Mouse (Mus musculus) cortical plate, adult 2 months (tissue): ENCODE measurements around the gene Traf5. TPM values are rescaled to one million over a fixed set of nuclear protein-coding genes. Genes with fewer than 3 reads are reported as not detected.

Experiments used
- H3K27ac ChIP-seq: fragments of 200-500 bp; 2 replicates; pipeline ENCODE4 v1.5.1; 2012; ENCODE audit warnings: low read length, control low read depth, inconsistent platforms; ENCODE audit not compliant: insufficient read depth
- H3K4me1 ChIP-seq: fragments of 200-500 bp; 2 replicates; pipeline ENCODE4 v1.6.1; 2011; ENCODE audit warnings: low read length; ENCODE audit not compliant: control insufficient read depth, insufficient read depth
- H3K4me3 ChIP-seq: fragments of 200-500 bp; 2 replicates; pipeline ENCODE4 v1.5.1; 2011; ENCODE audit warnings: mild to moderate bottlenecking, low read length, control low read depth; ENCODE audit not compliant: insufficient read depth
- CTCF ChIP-seq: fragments of 200-500 bp; IDR thresholded peaks from 2 replicates; pipeline ENCODE4 v1.5.1; 2011; ENCODE audit warnings: mild to moderate bottlenecking, control low read depth, low read length; ENCODE audit not compliant: insufficient read depth; ENCODE audit errors: extremely low read depth
- POLR2A ChIP-seq: fragments of 200-500 bp; IDR thresholded peaks from 2 replicates; pipeline ENCODE4 v1.6.1; 2011; ENCODE audit warnings: mild to moderate bottlenecking, low read length, control low read depth; ENCODE audit not compliant: insufficient read depth; ENCODE audit errors: extremely low read depth
- polyA plus RNA-seq: library from polyadenylated mRNA; depleted of rRNA; stranded (reverse); fragments of >200 nt; gene quantifications from 2 replicates; pipeline ENCODE4 v1.2.3, GENCODE M21; 2012; rRNA removed

Gene Traf5
- polyA plus RNA-seq, 1 experiment = 9.5 TPM

- TF ChIP-seq POLR2A = no peak
- no peak for TF ChIP-seq CTCF
- Histone ChIP-seq H3K27ac (no peak overlapping the region), H3K4me3 (no peak overlapping the region), H3K4me1 (no peaks in the 10 kb centered on the region; the same call in 1 of the 2 replicates)
Observed at GRCm38 (mm10) chr1:191960946-191961345, 131.4 kb downstream of the Traf5 start.

GRCm38 (mm10) chr1:191957321-191957720, 135.0 kb downstream of the Traf5 start:
- TF ChIP-seq CTCF = no peak
- no peak for TF ChIP-seq POLR2A
- H3K27ac ChIP-seq = no peak overlapping the region
- no peak overlapping the region for H3K4me3 ChIP-seq
- no peaks in the 10 kb centered on the region for H3K4me1 ChIP-seq

GRCm38 (mm10) chr1:191956871-191957270, 135.5 kb downstream of the Traf5 start:
- H3K4me1 ChIP-seq = no peaks in the 10 kb centered on the region
- H3K27ac ChIP-seq = peak overlapping the region; percentile 58
- no peak overlapping the region for H3K4me3 ChIP-seq
- TF ChIP-seq CTCF = no peak
- TF ChIP-seq POLR2A = no peak

GRCm38 (mm10) chr1:191956261-191956660, 136.1 kb downstream of the Traf5 start:
- Histone ChIP-seq H3K27ac (peak overlapping the region; percentile 58; the same call in 1 of the 2 replicates), H3K4me3 (no peak overlapping the region), H3K4me1 (no peaks in the 10 kb centered on the region)
- TF ChIP-seq CTCF (no peak), POLR2A (no peak)

GRCm38 (mm10) chr1:191955101-191955500, 137.3 kb downstream of the Traf5 start:
- TF ChIP-seq CTCF (no peak), POLR2A (no peak)
- Histone ChIP-seq H3K4me3 (no peak overlapping the region), H3K4me1 (peaks cover 4% of the 10 kb centered on the region), H3K27ac (peak overlapping the region; percentile 17; the same call in 1 of the 2 replicates)

GRCm38 (mm10) chr1:191952733-191953335, 139.5 kb downstream of the Traf5 start:
- Histone ChIP-seq H3K4me1 (peaks cover 4% of the 10 kb centered on the region), H3K4me3 (no peak overlapping the region), H3K27ac (no peak overlapping the region)
- TF ChIP-seq POLR2A (no peak), CTCF (no peak)

- Histone ChIP-seq H3K4me1 (peaks cover 4% of the 10 kb centered on the region), H3K27ac (peak overlapping the region; percentile 62; the same call in 1 of the 2 replicates), H3K4me3 (no peak overlapping the region)
- TF ChIP-seq CTCF (no peak), POLR2A (no peak)
Observed at GRCm38 (mm10) chr1:191950611-191951010, 141.7 kb downstream of the Traf5 start.

- Histone ChIP-seq H3K27ac (no peak overlapping the region), H3K4me3 (no peak overlapping the region), H3K4me1 (peaks cover 4% of the 10 kb centered on the region)
- no peak for TF ChIP-seq POLR2A
- no peak for TF ChIP-seq CTCF
Observed at GRCm38 (mm10) chr1:191948600-191948999, 143.8 kb downstream of the Traf5 start.

- H3K27ac ChIP-seq = no peak overlapping the region
- no peak overlapping the region for H3K4me3 ChIP-seq
- TF ChIP-seq POLR2A = no peak
- H3K4me1 ChIP-seq = peaks cover 4% of the 10 kb centered on the region
Observed at GRCm38 (mm10) chr1:191947796-191948195, 144.6 kb downstream of the Traf5 start.

Other genes with a start within 250 kb of the Traf5 start
- gene Slc30a1, start 185.8 kb downstream of the Traf5 start, polyA plus RNA-seq = 18.5 and 18.6 TPM in 2 replicates
- gene Rd3, start 115.2 kb downstream of the Traf5 start, polyA plus RNA-seq = 0.23 and 0.52 TPM in 2 replicates
- 30.0 and 32.3 TPM in 2 replicates for gene Rcor3, start 45.5 kb upstream of the Traf5 start, polyA plus RNA-seq
- 30.9 and 31.3 TPM in 2 replicates for gene Kcnh1, start 98.2 kb upstream of the Traf5 start, polyA plus RNA-seq